Mouse (Mus musculus): ENCODE data around the gene Adora2b.
"Not testable (repeated sequence)": the region's sequence is repeated elsewhere in the genome, so short reads cannot be mapped to it uniquely, and the experiment has no call there.

Adora2b gene

DNA sequence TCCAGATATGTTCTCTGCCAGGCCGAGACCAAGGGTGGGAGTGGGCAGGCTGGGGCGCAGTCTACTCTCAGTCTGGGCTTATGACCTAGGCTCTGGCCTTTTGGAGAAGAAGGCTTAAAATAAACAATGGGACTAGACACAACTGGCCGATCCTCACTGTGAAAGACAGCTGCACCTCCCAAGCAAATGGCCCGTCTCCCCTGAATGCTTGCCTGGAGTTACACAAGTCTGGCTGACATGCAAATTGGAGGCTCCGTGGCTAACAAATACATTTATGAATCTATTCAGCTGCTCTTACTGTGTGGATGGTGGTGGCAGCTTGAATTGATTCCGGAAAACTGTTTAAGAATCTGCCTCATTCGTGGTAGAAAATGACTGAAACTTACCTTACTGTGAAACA, 16.9 kb downstream of the Adora2b start:
- DNase-seq: no peak

DNA sequence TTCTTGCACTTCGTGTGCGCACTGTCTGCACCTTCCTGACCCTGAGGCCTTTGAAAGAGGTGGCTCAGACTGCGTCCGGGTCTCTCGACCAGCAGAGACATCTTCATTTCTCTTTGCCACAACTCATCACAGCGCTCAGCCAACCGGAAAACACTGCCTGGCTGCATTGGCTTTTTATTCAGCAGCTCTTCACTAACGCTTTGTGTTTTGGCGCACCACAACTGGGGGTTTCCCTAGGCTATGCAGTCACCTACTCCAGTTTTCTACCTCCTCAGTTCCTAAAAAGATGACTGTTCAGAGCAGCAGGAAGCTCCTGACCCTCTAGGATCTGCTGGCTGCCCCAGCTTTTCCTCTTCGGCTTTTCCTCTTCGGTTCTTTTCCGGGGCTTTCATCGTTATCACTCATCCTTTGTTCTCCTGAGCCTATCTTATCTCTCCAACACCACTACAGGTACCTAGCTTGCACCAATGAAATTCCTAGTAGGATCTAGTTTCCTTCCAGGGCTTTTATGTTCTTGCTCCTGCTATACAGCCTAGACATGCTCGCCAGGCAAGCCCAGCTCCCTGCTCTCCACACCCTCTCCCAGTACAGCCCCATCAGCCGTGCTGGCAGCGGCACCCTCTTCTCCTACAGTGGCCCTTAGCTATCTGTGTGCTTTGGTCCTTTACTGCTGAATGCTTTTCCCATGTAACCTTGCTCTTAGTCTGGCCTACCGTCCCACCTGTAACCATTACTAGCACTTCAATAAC, 17.9 kb downstream of the Adora2b start:
- no peak for DNase-seq

DNA sequence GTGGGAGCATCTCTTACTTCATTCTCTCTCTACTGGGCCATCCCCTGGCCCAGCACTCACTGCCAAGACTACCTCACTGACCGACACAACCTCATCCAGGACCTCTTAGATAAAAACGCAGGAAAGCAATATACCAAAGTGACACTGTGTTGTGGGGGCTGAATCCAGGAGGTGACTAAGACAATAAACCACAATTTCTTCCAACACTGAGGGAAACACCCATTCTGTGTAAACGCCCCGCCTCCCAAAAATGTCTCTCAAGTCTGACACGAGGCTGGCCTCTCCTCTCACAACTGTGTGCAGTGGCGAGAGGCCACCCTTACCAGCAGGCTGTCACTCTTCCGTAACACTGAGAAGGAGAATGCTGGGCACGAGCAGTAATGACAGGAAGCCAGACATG, 19.6 kb downstream of the Adora2b start:
- no peak for DNase-seq

- no peak for DNase-seq
Observed at GRCm38 (mm10) chr11:62269097-62269496, 20.3 kb downstream of the Adora2b start.

DNA sequence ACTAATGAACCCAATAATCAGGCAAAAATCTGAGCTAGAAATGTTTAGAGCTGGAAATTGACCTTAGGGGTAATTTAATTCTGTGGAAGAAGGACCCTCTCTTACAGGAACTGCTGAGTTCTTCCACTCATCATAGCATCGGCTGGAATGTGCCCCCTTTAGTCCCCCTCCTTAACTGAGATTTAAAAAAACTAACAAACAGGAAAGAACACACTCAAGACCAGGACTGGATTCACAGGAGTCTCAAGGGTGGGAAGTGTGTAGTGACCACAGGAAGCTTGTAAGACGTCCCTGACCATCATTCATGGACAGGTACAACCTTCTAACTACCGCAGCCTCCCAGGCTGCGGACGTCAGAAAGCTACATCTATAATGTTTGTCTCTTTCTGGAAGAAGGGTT, 22.1 kb downstream of the Adora2b start:
- DNase-seq: no peak

DNA sequence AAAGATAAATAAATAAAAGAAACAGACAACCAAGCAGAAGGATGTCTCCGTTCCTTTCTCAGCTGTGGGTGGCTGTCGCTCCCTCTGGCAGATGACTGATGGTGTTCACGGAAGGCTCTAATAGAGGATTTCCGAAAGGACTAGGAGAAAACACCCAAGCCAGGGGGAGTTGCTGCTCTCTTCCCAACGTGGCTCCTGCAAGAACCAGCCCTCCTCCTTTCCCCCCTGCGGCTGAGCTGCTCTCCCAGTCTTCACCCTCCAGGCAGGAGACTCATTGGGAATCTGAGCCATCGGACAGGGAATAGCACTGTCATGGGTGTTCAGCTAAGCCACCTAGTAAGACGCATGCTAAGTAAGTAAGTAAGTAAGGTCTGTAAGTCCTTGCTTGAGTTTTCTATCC, 28.3 kb downstream of the Adora2b start:
- DNase-seq: no peak

GRCm38 (mm10) chr11:62278027-62278426, 29.2 kb downstream of the Adora2b start:
- peak; percentile 77 for DNase-seq

GRCm38 (mm10) chr11:62280675-62281600, 32.2 kb downstream of the Adora2b start, which contains the start of the genes Zswim7 and Ttc19:
TSS of gene Zswim7 (minus strand) at chr11:62281375.
TSS of gene Ttc19 (plus strand) at chr11:62281473.
- DNase-seq: peak; percentile 97

DNA sequence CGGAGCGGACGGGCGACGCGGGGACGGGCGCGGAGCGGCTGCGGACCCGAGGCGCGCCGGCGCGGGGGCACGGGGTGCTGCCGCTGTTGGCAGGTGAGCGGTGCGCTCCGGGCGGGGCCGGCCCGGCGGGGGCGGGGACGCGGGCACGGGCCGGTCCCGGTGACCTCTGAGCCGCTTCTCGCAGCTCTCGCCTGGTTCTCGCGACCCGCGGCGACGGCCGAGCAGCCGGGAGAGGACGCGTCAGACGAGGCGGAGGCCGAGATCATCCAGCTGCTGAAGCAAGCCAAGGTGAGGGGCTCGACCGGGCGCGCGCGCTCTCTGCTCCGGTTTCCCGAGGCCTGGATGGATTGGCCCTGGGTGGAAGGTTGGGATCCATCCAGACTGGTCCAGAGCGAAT, 32.8 kb downstream of the Adora2b start:
- DNase-seq: no peak

GRCm38 (mm10) chr11:62284020-62284419, 35.2 kb downstream of the Adora2b start:
- not testable (repeated sequence) for DNase-seq

DNA sequence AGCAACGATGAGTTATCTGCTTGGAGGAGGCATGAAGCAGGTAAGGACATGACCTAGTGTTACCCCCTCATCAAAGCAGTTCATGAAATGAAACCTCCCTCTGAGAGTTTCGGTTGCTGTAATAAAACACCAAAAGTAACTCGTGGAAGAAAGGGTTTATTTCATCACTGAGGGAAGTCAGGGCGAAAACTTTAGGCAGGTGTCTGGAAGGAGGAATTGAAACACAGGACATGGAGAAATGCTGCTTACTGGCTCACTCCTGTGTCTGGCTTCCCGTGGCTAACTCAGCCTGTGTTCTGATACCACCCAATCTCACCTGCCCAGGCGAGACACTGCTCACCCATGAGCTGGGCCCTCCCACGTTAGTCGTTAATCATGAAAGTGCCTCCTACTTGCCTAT, 36.2 kb downstream of the Adora2b start:
- DNase-seq: no peak

GRCm38 (mm10) chr11:62287700-62288099, 38.9 kb downstream of the Adora2b start:
- no peak for DNase-seq

DNA sequence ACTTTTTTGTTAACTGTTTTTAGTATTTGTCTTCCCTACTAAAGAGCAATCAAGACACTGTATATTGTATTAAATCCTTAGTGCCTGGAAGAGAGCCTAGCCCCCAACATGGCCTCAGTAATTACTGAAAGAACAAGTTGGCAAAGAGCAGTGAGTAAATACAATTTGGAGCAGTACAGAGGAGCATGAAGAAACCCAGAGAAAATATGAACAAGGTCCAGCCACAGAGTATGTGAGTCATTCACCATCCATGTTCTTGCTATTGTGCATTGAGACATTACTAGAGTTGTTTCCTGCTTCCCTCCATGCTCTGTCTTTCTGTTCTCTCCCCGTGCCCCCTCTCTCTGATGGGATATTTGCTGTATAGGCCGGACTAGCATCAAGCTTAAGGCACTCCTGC, 45.3 kb downstream of the Adora2b start:
- DNase-seq: no peak

GRCm38 (mm10) chr11:62298883-62299282, 50.1 kb downstream of the Adora2b start:
- no peak for DNase-seq

DNA sequence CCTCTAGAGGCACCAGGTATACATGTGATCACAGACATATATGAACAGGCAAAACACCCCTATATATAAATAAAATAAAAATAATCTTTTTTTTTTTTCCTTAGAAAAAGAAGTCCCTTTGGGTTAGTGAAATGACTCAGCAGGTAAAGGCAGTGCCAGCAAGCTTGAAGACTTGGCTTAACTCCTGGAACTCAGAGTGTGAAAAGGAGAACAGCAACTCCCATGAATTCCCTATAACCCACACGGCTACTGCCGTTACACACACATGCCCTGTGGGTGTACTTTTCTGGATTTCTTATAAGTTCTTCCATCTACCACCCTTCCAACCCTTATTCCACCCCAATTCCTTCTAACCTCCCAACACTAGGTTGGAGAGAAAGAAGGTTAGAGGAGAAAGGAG, 57.1 kb downstream of the Adora2b start:
- DNase-seq: no peak

- no peak for DNase-seq
Observed at GRCm38 (mm10) chr11:62309296-62309695, 60.5 kb downstream of the Adora2b start.

- no peak for DNase-seq
Observed at GRCm38 (mm10) chr11:62314984-62315383, 66.2 kb downstream of the Adora2b start.
